Mouse (Mus musculus): ENCODE data around the gene Thoc2.

- TF ChIP-seq CHD2 (IDR thresholded peaks at IDR 0.05; ENCODE audit: low read depth, low read length), result no peak
- no peak for TF ChIP-seq ZC3H11A (IDR thresholded peaks at IDR 0.05; ENCODE audit: borderline replicate concordance, low read depth, low read length)
These were observed 48.9 kb upstream of the Thoc2 start for GRCm38 (mm10) chrX:41969341-41969740.

Measured in ES-E14 (cell line).